Mouse (Mus musculus): Measurements from ENCODE around the gene Ly6g5b. TPM values are rescaled to one million over a fixed set of nuclear protein-coding genes. Genes with fewer than 3 reads are reported as not detected.

Ly6g5b gene
- 0.96 and 1.5 TPM in 2 replicates for polyA plus RNA-seq (2016; fragmentation: Nextera tagmentation; extraction: Ambion mirVana)

GRCm38 (mm10) chr17:35115046-35116019, at the start of gene Ly6g5b:
TSS of gene Ly6g5b (minus strand) at chr17:35115428.
- Histone ChIP-seq H3K4me3 (replicated peaks) (no peak within 1 kb of the TSS), H3K27ac (no peak within 1 kb of the TSS), H3K27me3 (no peaks in the 10 kb centered on the region; the same call in 1 of the 2 replicates), H3K4me1 (peaks cover 8% of the 10 kb centered on the region), H3K36me3 (replicated peaks) (peaks cover 54% of the 10 kb centered on the region), H3K4me2 (no peak within 1 kb of the TSS), H3K9ac (no peak within 1 kb of the TSS), H3K9me3 (no peaks in the 10 kb centered on the region)
- no peak for ATAC-seq (ENCODE audit: low FRiP score)
- WGBS = 88% methylated on average over 8 of the region's 8 CpGs

GRCm38 (mm10) chr17:35164218-35164567, 49.0 kb upstream of the Ly6g5b start:
- H3K9ac ChIP-seq = peak overlapping the region; percentile 100
- peaks cover 32% of the 10 kb centered on the region for H3K4me1 ChIP-seq
- peaks cover 36% of the 10 kb centered on the region for H3K36me3 ChIP-seq (replicated peaks)
- H3K27me3 ChIP-seq = no peaks in the 10 kb centered on the region
- H3K4me2 ChIP-seq = peak overlapping the region; percentile 96
- ATAC-seq (ENCODE audit: low FRiP score) = no peak
- no peaks in the 10 kb centered on the region for H3K9me3 ChIP-seq
- H3K27ac ChIP-seq = peak overlapping the region; percentile 98
- WGBS = under 1% methylated on average over 27 of the region's 28 CpGs
- peak overlapping the region; percentile 99 for H3K4me3 ChIP-seq (replicated peaks)

GRCm38 (mm10) chr17:35163326-35164081, 48.3 kb upstream of the Ly6g5b start:
- Histone ChIP-seq H3K4me3 (replicated peaks) (peak overlapping the region; percentile 99), H3K9ac (peak overlapping the region; percentile 100), H3K9me3 (no peaks in the 10 kb centered on the region), H3K27ac (peak overlapping the region; percentile 98), H3K4me1 (peaks cover 32% of the 10 kb centered on the region), H3K36me3 (replicated peaks) (peaks cover 43% of the 10 kb centered on the region), H3K27me3 (no peaks in the 10 kb centered on the region), H3K4me2 (peak overlapping the region; percentile 96)
- no peak for ATAC-seq (ENCODE audit: low FRiP score)
- 21% methylated on average over 8 of the region's 8 CpGs for WGBS

GRCm38 (mm10) chr17:35162730-35163129, 47.5 kb upstream of the Ly6g5b start:
- H3K4me3 ChIP-seq (replicated peaks) = peak overlapping the region; percentile 99
- H3K36me3 ChIP-seq (replicated peaks) = peaks cover 51% of the 10 kb centered on the region
- no peaks in the 10 kb centered on the region for H3K9me3 ChIP-seq
- WGBS = 53% methylated on average over 12 of the region's 12 CpGs
- peaks cover 32% of the 10 kb centered on the region for H3K4me1 ChIP-seq
- peak overlapping the region; percentile 96 for H3K4me2 ChIP-seq
- peak overlapping the region; percentile 100 for H3K9ac ChIP-seq
- no peaks in the 10 kb centered on the region for H3K27me3 ChIP-seq
- H3K27ac ChIP-seq = 0 out of 2 replicates have a peak overlapping the region, but pooled peaks have one; percentile 8
- no peak for ATAC-seq (ENCODE audit: low FRiP score)

- peak overlapping the region; percentile 100 for H3K9ac ChIP-seq
- H3K4me2 ChIP-seq = peak overlapping the region; percentile 96
- ATAC-seq (ENCODE audit: low FRiP score) = no peak
- WGBS = 82% methylated on average over 14 of the region's 14 CpGs
- H3K4me3 ChIP-seq (replicated peaks) = peak overlapping the region; percentile 99
- H3K36me3 ChIP-seq (replicated peaks) = peaks cover 57% of the 10 kb centered on the region
- H3K27me3 ChIP-seq = no peaks in the 10 kb centered on the region
- H3K9me3 ChIP-seq = no peaks in the 10 kb centered on the region
- no peak overlapping the region for H3K27ac ChIP-seq
- peaks cover 32% of the 10 kb centered on the region for H3K4me1 ChIP-seq
Measured at GRCm38 (mm10) chr17:35162121-35162520, 46.9 kb upstream of the Ly6g5b start.

GRCm38 (mm10) chr17:35161421-35161820, 46.2 kb upstream of the Ly6g5b start:
- H3K4me1 ChIP-seq = peaks cover 29% of the 10 kb centered on the region
- H3K4me2 ChIP-seq = no peak overlapping the region
- H3K9me3 ChIP-seq = no peaks in the 10 kb centered on the region
- peaks cover 64% of the 10 kb centered on the region for H3K36me3 ChIP-seq (replicated peaks)
- ATAC-seq (ENCODE audit: low FRiP score) = no peak
- H3K27ac ChIP-seq = no peak overlapping the region
- WGBS = 93% methylated on average over 11 of the region's 11 CpGs
- H3K9ac ChIP-seq = 0 out of 2 replicates have a peak overlapping the region, but pooled peaks have one; percentile 100
- H3K4me3 ChIP-seq (replicated peaks) = 0 out of 2 replicates have a peak overlapping the region, but pooled peaks have one; percentile 99
- H3K27me3 ChIP-seq = no peaks in the 10 kb centered on the region

- 91% methylated on average over 7 of the region's 7 CpGs for WGBS
- no peak overlapping the region for H3K9ac ChIP-seq
- peaks cover 82% of the 10 kb centered on the region for H3K36me3 ChIP-seq (replicated peaks)
- H3K27ac ChIP-seq = no peak overlapping the region
- ATAC-seq (ENCODE audit: low FRiP score) = no peak
- no peaks in the 10 kb centered on the region for H3K9me3 ChIP-seq
- H3K27me3 ChIP-seq = no peaks in the 10 kb centered on the region
- no peak overlapping the region for H3K4me2 ChIP-seq
- peaks cover 22% of the 10 kb centered on the region for H3K4me1 ChIP-seq
- no peak overlapping the region for H3K4me3 ChIP-seq (replicated peaks)
Measured at GRCm38 (mm10) chr17:35159638-35160037, 44.4 kb upstream of the Ly6g5b start.

- 95% methylated on average over 16 of the region's 16 CpGs for WGBS
- no peak overlapping the region for H3K4me3 ChIP-seq (replicated peaks)
- H3K4me1 ChIP-seq = peaks cover 22% of the 10 kb centered on the region
- no peak for ATAC-seq (ENCODE audit: low FRiP score)
- H3K27me3 ChIP-seq = no peaks in the 10 kb centered on the region
- H3K36me3 ChIP-seq (replicated peaks) = peaks cover 88% of the 10 kb centered on the region
- no peak overlapping the region for H3K4me2 ChIP-seq
- H3K9me3 ChIP-seq = no peaks in the 10 kb centered on the region
- no peak overlapping the region for H3K9ac ChIP-seq
- H3K27ac ChIP-seq = no peak overlapping the region
Measured at GRCm38 (mm10) chr17:35158850-35159593, 43.8 kb upstream of the Ly6g5b start.

GRCm38 (mm10) chr17:35157661-35158175, 42.5 kb upstream of the Ly6g5b start:
- 95% methylated on average over 8 of the region's 8 CpGs for WGBS
- H3K27me3 ChIP-seq = no peaks in the 10 kb centered on the region
- H3K27ac ChIP-seq = no peak overlapping the region
- no peaks in the 10 kb centered on the region for H3K9me3 ChIP-seq
- H3K4me1 ChIP-seq = peaks cover 13% of the 10 kb centered on the region
- no peak overlapping the region for H3K4me2 ChIP-seq
- no peak for ATAC-seq (ENCODE audit: low FRiP score)
- peaks cover 100% of the 10 kb centered on the region for H3K36me3 ChIP-seq (replicated peaks)
- H3K9ac ChIP-seq = no peak overlapping the region
- no peak overlapping the region for H3K4me3 ChIP-seq (replicated peaks)

- Histone ChIP-seq H3K4me3 (replicated peaks) (no peak overlapping the region), H3K27me3 (no peaks in the 10 kb centered on the region), H3K27ac (no peak overlapping the region), H3K36me3 (replicated peaks) (peaks cover 100% of the 10 kb centered on the region), H3K9ac (no peak overlapping the region), H3K4me2 (no peak overlapping the region), H3K9me3 (no peaks in the 10 kb centered on the region), H3K4me1 (peaks cover 8% of the 10 kb centered on the region)
- WGBS = 92% methylated on average over 8 of the region's 8 CpGs
- no peak for ATAC-seq (ENCODE audit: low FRiP score)
Measured at GRCm38 (mm10) chr17:35157254-35157653, 42.0 kb upstream of the Ly6g5b start.

- Histone ChIP-seq H3K9me3 (no peaks in the 10 kb centered on the region), H3K4me2 (no peak overlapping the region), H3K9ac (no peak overlapping the region), H3K4me3 (replicated peaks) (no peak overlapping the region), H3K27ac (no peak overlapping the region), H3K27me3 (no peaks in the 10 kb centered on the region), H3K36me3 (replicated peaks) (peaks cover 100% of the 10 kb centered on the region), H3K4me1 (peaks cover 2% of the 10 kb centered on the region; the same call in 1 of the 2 replicates)
- ATAC-seq (ENCODE audit: low FRiP score) = no peak
- 93% methylated on average over 33 of the region's 33 CpGs for WGBS
Measured at GRCm38 (mm10) chr17:35156461-35157200, 41.4 kb upstream of the Ly6g5b start.

Data from forebrain, embryonic 12.5 days (tissue).